Mouse (Mus musculus): Measurements from ENCODE around the gene Map3k13.

DNA sequence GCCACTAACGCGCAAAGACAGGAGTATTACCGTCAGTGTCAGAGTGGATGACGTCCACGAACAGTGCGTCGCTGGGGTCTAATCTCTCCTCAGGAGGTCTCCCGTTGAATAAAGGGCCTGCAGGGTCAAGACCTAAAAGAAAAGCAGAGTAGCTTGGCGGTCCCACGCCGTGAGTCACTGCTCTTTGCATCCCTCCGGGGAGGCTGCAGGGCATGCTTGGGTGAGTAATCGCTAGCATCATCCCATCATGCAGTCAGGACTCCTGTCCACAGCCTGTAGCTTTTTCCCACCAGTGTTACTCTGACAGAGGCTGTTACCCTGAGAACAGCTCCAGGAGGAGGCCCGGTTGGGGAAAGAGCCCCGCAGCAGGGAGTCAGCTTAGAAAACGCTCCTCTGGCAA, 182.1 kb downstream of the Map3k13 start:
- TF ChIP-seq POLR2A (IDR thresholded peaks at IDR 0.05; ENCODE audit: insufficient read depth, low read length) (no peak), CTCF (IDR thresholded peaks at IDR 0.05; ENCODE audit: low read depth, low read length) (no peak)

Measured in ES-Bruce4 (cell line).